Mouse (Mus musculus) cerebellum, adult 8-10 months (tissue): Measurements from ENCODE around the gene Msrb1.
A peak's percentile ranks its signal among the peaks of the same experiment; 100 is the strongest.
"Not testable (repeated sequence)": the region's sequence is repeated elsewhere in the genome, so short reads cannot be mapped to it uniquely, and the experiment has no call there.

Source experiments
- DNase-seq: peaks from one replicate; pipeline ENCODE4 v3.0.0; 2022

The Msrb1 gene

GRCm38 (mm10) chr17:24736330-24737051, at the start of gene Msrb1:
Gene Msrb1, plus strand, starts transcription at chr17:24736642.
- DNase-seq, result peak; percentile 88

GRCm38 (mm10) chr17:24687146-24687595, 49.3 kb upstream of the Msrb1 start:
- no peak for DNase-seq

- DNase-seq, result no peak
These were observed 48.8 kb upstream of the Msrb1 start for GRCm38 (mm10) chr17:24687599-24687998.

GRCm38 (mm10) chr17:24689251-24690081, 47.0 kb upstream of the Msrb1 start, which contains the start of gene Syngr3:
Gene Syngr3, minus strand, starts transcription at chr17:24689955.
- peak; percentile 60 for DNase-seq

- no peak for DNase-seq
These were observed 44.1 kb upstream of the Msrb1 start for GRCm38 (mm10) chr17:24692385-24692784.

- no peak for DNase-seq
These were observed 41.0 kb upstream of the Msrb1 start for GRCm38 (mm10) chr17:24695326-24696010.

GRCm38 (mm10) chr17:24696011-24696697, 40.3 kb upstream of the Msrb1 start, which contains the start of the genes Gfer and Noxo1:
Gene Gfer, minus strand, starts transcription at chr17:24696156.
Gene Noxo1, plus strand, starts transcription at chr17:24696234.
- peak; percentile 77 for DNase-seq

- no peak for DNase-seq
These were observed 38.5 kb upstream of the Msrb1 start for GRCm38 (mm10) chr17:24697985-24698384.

- no peak for DNase-seq
These were observed 37.7 kb upstream of the Msrb1 start for GRCm38 (mm10) chr17:24698715-24699114.

GRCm38 (mm10) chr17:24699473-24699872, 37.0 kb upstream of the Msrb1 start:
- no peak for DNase-seq

- DNase-seq, result no peak
These were observed 35.2 kb upstream of the Msrb1 start for GRCm38 (mm10) chr17:24701251-24701650.

GRCm38 (mm10) chr17:24705821-24706220, 30.6 kb upstream of the Msrb1 start:
- DNase-seq, result no peak

- peak; percentile 91 for DNase-seq
These were observed 29.3 kb upstream of the Msrb1 start, which contains the start of gene Tbl3 for GRCm38 (mm10) chr17:24706982-24707800. Gene Tbl3, minus strand, starts transcription at chr17:24707660.

GRCm38 (mm10) chr17:24707801-24708425, 28.5 kb upstream of the Msrb1 start:
- no peak for DNase-seq

GRCm38 (mm10) chr17:24708646-24709045, 27.8 kb upstream of the Msrb1 start:
- no peak for DNase-seq

- no peak for DNase-seq
These were observed 20.9 kb upstream of the Msrb1 start for GRCm38 (mm10) chr17:24715556-24715955.

GRCm38 (mm10) chr17:24716166-24716682, 20.2 kb upstream of the Msrb1 start:
- no peak for DNase-seq

- no peak for DNase-seq
These were observed 18.5 kb upstream of the Msrb1 start, which contains the start of the genes Rnf151 and Rps2 for GRCm38 (mm10) chr17:24717943-24718342. Gene Rnf151, minus strand, starts transcription at chr17:24718063. Gene Rps2, plus strand, starts transcription at chr17:24718116.

- DNase-seq, result not testable (repeated sequence)
These were observed 17.5 kb upstream of the Msrb1 start for GRCm38 (mm10) chr17:24718938-24719337.

- DNase-seq, result peak; percentile 96
These were observed 16.8 kb upstream of the Msrb1 start for GRCm38 (mm10) chr17:24719494-24720222.
